Mouse (Mus musculus): ENCODE measurements around the gene Rasa3. TPM values are rescaled to one million over a fixed set of nuclear protein-coding genes. Genes with fewer than 3 reads are reported as not detected.

Rasa3 gene
- polyA plus RNA-seq, 1 experiment from 2014 or later: 28.5 TPM

DNA sequence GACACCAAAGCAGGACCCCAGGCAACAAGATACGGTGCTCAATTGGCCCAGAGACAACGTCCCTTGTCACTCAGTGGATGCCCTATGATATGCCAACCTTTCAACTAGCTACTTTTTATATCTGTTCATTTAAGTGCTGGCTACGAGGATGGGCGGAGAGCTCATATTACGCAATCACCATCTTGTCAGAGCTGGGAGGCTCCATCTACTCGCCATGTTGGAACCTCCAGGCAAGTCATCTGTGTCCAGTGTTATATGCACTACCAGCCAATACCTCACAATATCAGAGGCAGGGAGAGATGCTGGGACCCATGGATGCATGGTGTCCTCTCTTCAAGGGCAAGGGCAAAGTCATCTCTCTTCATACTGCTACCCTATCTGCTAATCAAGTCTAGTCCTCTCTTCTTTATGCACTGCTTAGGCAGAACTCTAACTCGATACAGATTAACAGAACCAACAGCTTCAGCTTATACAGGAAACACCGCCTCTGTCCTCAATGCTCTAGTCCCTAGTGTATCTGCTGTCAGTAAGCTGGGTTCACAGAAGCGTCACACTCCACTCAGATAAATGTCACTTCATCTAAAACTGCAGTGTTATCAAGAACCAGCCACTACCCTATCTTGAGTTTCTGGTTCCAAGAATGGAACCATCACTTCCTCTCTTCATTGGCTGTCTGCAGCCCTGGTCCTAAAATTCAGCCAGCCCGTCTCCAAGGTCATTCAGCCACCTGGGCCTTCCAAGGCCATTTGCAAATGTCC lies 6.0 kb downstream of the Rasa3 start:
- Histone ChIP-seq H3K4me2 (replicated peaks; ENCODE audit: low read depth, low read length) (no peak overlapping the region), H3K9ac (replicated peaks; ENCODE audit: low read depth) (no peak overlapping the region), H3K9me3 (ENCODE audit: low read length) (no peaks in the 10 kb centered on the region), H3K4me1 (ENCODE audit: insufficient read depth, low read depth, low read length) (peaks cover 10% of the 10 kb centered on the region; the same call in 1 of the 2 replicates), H3K27me3 (replicated peaks; ENCODE audit: insufficient read depth, low read length) (no peaks in the 10 kb centered on the region), H3K36me3 (ENCODE audit: insufficient read depth, low read length) (no peaks in the 10 kb centered on the region), H3K27ac (ENCODE audit: low read length) (no peak overlapping the region), H3K4me3 (ENCODE audit: low read depth, low read length) (no peak overlapping the region)
- no peak for DNase-seq (ENCODE audit: low spot score)
- 81% methylated on average over 10 of the region's 10 CpGs for WGBS
- TF ChIP-seq CTCF (IDR thresholded peaks at IDR 0.05) (no peak), EP300 (IDR thresholded peaks at IDR 0.05) (no peak)
- no peak for ATAC-seq

DNA sequence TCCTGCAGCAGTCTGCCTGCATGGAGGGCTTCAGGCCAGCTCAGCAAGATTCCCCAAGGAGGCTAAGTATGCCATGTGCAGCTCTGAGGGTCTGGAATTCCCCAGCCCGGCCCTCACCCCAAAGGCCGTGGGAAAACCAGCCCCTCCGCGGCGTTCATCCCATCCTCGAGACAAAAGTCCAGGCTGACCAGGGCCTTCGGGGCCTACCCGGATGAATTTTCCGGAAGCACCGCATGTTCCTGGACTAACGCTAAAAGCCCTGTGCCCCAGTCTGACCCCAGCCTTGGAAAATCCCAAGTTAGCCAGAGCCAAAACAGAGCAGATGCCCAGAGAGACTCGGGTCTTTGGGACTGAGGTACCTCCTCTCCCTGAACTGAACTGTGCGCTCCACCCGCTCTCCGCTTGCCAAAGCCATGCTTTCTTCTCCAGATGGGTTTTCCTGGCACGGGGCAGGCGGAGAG lies 7.4 kb downstream of the Rasa3 start:
- DNase-seq (ENCODE audit: low spot score) (peak; percentile 15), ATAC-seq (no peak)
- H3K9ac ChIP-seq (replicated peaks; ENCODE audit: low read depth): no peak overlapping the region
- H3K4me1 ChIP-seq (ENCODE audit: insufficient read depth, low read depth, low read length): peaks cover 9% of the 10 kb centered on the region; the same call in 1 of the 2 replicates
- H3K4me2 ChIP-seq (replicated peaks; ENCODE audit: low read depth, low read length): no peak overlapping the region
- H3K9me3 ChIP-seq (ENCODE audit: low read length): no peaks in the 10 kb centered on the region
- no peak overlapping the region for H3K4me3 ChIP-seq (ENCODE audit: low read depth, low read length)
- H3K27ac ChIP-seq (ENCODE audit: low read length): peak overlapping the region; percentile 40; the same call in 1 of the 2 replicates
- TF ChIP-seq EP300 (IDR thresholded peaks at IDR 0.05) (no peak), CTCF (IDR thresholded peaks at IDR 0.05) (no peak)
- H3K27me3 ChIP-seq (replicated peaks; ENCODE audit: insufficient read depth, low read length): no peaks in the 10 kb centered on the region
- H3K36me3 ChIP-seq (ENCODE audit: insufficient read depth, low read length): no peaks in the 10 kb centered on the region
- 76% methylated on average over 17 of the region's 17 CpGs for WGBS

DNA sequence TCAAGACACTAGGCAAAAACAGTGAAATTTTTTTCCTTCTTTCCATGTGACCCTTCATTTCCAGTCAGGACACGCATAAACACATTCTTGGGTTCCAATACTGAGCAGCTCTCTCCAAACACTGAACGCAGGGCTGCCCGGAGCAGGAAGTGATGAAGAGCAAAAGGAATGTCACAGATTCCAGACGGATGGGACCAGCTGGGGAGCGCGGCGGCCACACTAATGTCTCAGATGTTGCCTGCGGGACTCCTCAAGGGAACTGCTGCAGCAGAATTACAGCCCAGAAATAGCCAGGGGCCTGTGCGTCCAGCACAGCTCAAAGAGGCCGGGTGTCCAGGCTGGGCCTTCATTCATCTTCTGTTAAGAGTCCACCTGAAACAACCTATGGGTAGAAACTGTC lies 9.0 kb downstream of the Rasa3 start:
- no peaks in the 10 kb centered on the region for H3K27me3 ChIP-seq (replicated peaks; ENCODE audit: insufficient read depth, low read length)
- H3K36me3 ChIP-seq (ENCODE audit: insufficient read depth, low read length): no peaks in the 10 kb centered on the region
- H3K9me3 ChIP-seq (ENCODE audit: low read length): no peaks in the 10 kb centered on the region
- H3K27ac ChIP-seq (ENCODE audit: low read length): peak overlapping the region; percentile 86
- no peak overlapping the region for H3K9ac ChIP-seq (replicated peaks; ENCODE audit: low read depth)
- no peak overlapping the region for H3K4me2 ChIP-seq (replicated peaks; ENCODE audit: low read depth, low read length)
- 18% methylated on average over 10 of the region's 10 CpGs for WGBS
- peaks cover 5% of the 10 kb centered on the region; the same call in 1 of the 2 replicates for H3K4me1 ChIP-seq (ENCODE audit: insufficient read depth, low read depth, low read length)
- TF ChIP-seq EP300 (IDR thresholded peaks at IDR 0.05) (peak; percentile 80), CTCF (IDR thresholded peaks at IDR 0.05) (no peak)
- H3K4me3 ChIP-seq (ENCODE audit: low read depth, low read length): no peak overlapping the region
- DNase-seq (ENCODE audit: low spot score): peak; percentile 94
- ATAC-seq: peak; percentile 85

DNA sequence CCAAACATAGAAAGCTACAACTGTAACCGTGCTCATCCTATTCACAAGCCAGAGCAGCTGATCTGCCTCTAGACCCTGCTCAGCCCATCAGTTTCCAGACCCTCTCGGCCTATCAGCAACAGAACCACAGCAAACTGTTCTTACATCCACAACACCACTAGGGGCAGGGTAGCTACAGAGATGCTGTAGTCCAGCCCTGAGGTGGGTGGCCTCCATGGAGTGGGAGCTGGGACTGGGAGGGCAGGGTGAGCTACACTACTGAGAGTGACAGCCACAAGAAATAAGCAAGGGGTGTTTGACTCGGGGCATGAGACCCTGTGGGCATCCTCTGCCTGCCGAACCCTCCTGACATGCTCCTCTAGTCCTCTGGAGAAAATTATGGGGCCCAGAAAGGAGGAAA lies 9.5 kb downstream of the Rasa3 start:
- TF ChIP-seq EP300 (IDR thresholded peaks at IDR 0.05): no peak
- TF ChIP-seq CTCF (IDR thresholded peaks at IDR 0.05): peak; percentile 77
- H3K36me3 ChIP-seq (ENCODE audit: insufficient read depth, low read length): no peaks in the 10 kb centered on the region
- no peak overlapping the region for H3K4me3 ChIP-seq (ENCODE audit: low read depth, low read length)
- ATAC-seq (peak; percentile 64), DNase-seq (ENCODE audit: low spot score) (peak; percentile 57)
- H3K4me1 ChIP-seq (ENCODE audit: insufficient read depth, low read depth, low read length): peaks cover 5% of the 10 kb centered on the region; the same call in 1 of the 2 replicates
- H3K9me3 ChIP-seq (ENCODE audit: low read length): no peaks in the 10 kb centered on the region
- H3K27ac ChIP-seq (ENCODE audit: low read length): peak overlapping the region; percentile 86
- H3K27me3 ChIP-seq (replicated peaks; ENCODE audit: insufficient read depth, low read length): no peaks in the 10 kb centered on the region
- H3K4me2 ChIP-seq (replicated peaks; ENCODE audit: low read depth, low read length): no peak overlapping the region
- WGBS: 56% methylated on average over 4 of the region's 4 CpGs
- H3K9ac ChIP-seq (replicated peaks; ENCODE audit: low read depth): no peak overlapping the region

DNA sequence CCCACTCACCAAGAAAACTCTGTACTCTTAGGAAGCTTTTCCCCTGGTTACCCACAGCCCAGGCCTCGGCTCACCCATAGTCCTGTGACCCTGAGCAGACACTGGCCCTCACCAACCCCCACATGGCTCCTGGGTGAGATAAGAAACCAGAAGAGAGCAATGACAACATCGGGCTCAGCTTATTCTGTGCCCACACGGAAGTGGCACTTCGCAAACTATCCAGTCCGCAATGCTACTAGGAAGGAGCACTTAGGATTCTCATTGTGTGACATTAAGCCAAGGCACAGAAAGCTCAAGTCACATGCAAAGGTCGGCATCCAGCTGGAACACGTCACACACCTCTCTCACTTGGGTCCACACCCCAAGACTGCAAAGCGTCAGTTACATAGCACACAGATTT lies 11.5 kb downstream of the Rasa3 start:
- H3K4me3 ChIP-seq (ENCODE audit: low read depth, low read length): no peak overlapping the region
- no peak overlapping the region for H3K4me2 ChIP-seq (replicated peaks; ENCODE audit: low read depth, low read length)
- H3K27ac ChIP-seq (ENCODE audit: low read length): peak overlapping the region; percentile 40; the same call in 1 of the 2 replicates
- H3K9me3 ChIP-seq (ENCODE audit: low read length): no peaks in the 10 kb centered on the region
- H3K9ac ChIP-seq (replicated peaks; ENCODE audit: low read depth): no peak overlapping the region
- peak; percentile 52 for ATAC-seq
- H3K4me1 ChIP-seq (ENCODE audit: insufficient read depth, low read depth, low read length): peaks cover 5% of the 10 kb centered on the region; the same call in 1 of the 2 replicates
- no peaks in the 10 kb centered on the region for H3K36me3 ChIP-seq (ENCODE audit: insufficient read depth, low read length)
- 31% methylated on average over 8 of the region's 8 CpGs for WGBS
- H3K27me3 ChIP-seq (replicated peaks; ENCODE audit: insufficient read depth, low read length): no peaks in the 10 kb centered on the region
- TF ChIP-seq EP300 (IDR thresholded peaks at IDR 0.05) (no peak), CTCF (IDR thresholded peaks at IDR 0.05) (no peak)
- peak; percentile 71 for DNase-seq (ENCODE audit: low spot score)

DNA sequence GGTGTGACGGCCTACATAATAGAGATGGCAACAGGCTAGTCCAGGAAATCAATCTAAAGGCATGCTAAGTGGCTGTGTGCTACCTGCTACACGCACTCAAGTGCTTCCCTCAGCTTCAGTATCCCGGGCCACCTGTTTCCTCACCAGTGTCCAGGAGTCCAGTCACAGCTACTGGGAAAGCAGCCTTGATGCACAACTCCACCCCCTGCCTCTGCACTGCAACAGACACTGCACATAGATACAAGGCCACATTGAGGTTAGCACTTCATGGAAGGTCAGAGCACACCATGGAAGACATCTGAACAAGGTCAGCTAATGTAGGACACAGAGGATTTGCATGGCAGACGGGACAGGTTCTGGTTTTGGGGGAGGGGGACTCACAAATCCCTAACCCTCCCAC lies 11.9 kb downstream of the Rasa3 start:
- Histone ChIP-seq H3K4me3 (ENCODE audit: low read depth, low read length) (no peak overlapping the region), H3K4me2 (replicated peaks; ENCODE audit: low read depth, low read length) (no peak overlapping the region), H3K4me1 (ENCODE audit: insufficient read depth, low read depth, low read length) (peaks cover 5% of the 10 kb centered on the region; the same call in 1 of the 2 replicates), H3K9me3 (ENCODE audit: low read length) (no peaks in the 10 kb centered on the region), H3K27ac (ENCODE audit: low read length) (peak overlapping the region; percentile 40; the same call in 1 of the 2 replicates), H3K36me3 (ENCODE audit: insufficient read depth, low read length) (no peaks in the 10 kb centered on the region), H3K27me3 (replicated peaks; ENCODE audit: insufficient read depth, low read length) (no peaks in the 10 kb centered on the region), H3K9ac (replicated peaks; ENCODE audit: low read depth) (no peak overlapping the region)
- DNase-seq (ENCODE audit: low spot score): peak; percentile 33
- ATAC-seq: peak; percentile 9
- WGBS: 69% methylated on average over 4 of the region's 4 CpGs
- TF ChIP-seq CTCF (IDR thresholded peaks at IDR 0.05) (no peak), EP300 (IDR thresholded peaks at IDR 0.05) (no peak)

Measured in lung, postnatal 0 days (tissue).